Mouse (Mus musculus) ES-E14 (cell line): Measurements from ENCODE around the gene Hist1h2bl. TPM values are rescaled to one million over a fixed set of nuclear protein-coding genes. Genes with fewer than 3 reads are reported as not detected.
A peak's percentile ranks its signal among the peaks of the same experiment; 100 is the strongest.

Experiments
- DNase-seq: peaks from one replicate; pipeline ENCODE4 v3.0.0-alpha.2; 2013; ENCODE audit warnings: low read depth, low spot score
- H3K27ac ChIP-seq: 2 replicates; pipeline ENCODE4 v1.5.1; 2012; ENCODE audit warnings: low read depth, mild to moderate bottlenecking, low read length, moderate library complexity, mixed read lengths; ENCODE audit not compliant: poor library complexity, insufficient read depth, severe bottlenecking
- H3K36me3 ChIP-seq: 2 replicates; pipeline ENCODE4 v1.6.1; 2012; ENCODE audit warnings: mild to moderate bottlenecking, low read length, moderate library complexity, mixed read lengths; ENCODE audit not compliant: control insufficient read depth, poor library complexity, insufficient read depth, severe bottlenecking
- H3K4me1 ChIP-seq, 2 experiments: fragments of 150-350 bp in 1 of 2; sonication (generic) in 1 of 2; 2 replicates each; pipeline ENCODE4 v1.6.1; 2012; ENCODE audit warnings: low read length in 2 of 2, mild to moderate bottlenecking in 1 of 2, mixed read lengths in 1 of 2; ENCODE audit not compliant: control insufficient read depth in 2 of 2, insufficient read depth in 2 of 2, poor library complexity in 1 of 2
- H3K4me3 ChIP-seq, 2 experiments: fragments of 150-350 bp in 1 of 2; sonication (generic) in 1 of 2; 2 replicates each; pipeline ENCODE4 v1.5.1; 2012; ENCODE audit warnings: low read length in 2 of 2, low read depth in 1 of 2, mild to moderate bottlenecking in 1 of 2, mixed read lengths in 1 of 2; ENCODE audit not compliant: insufficient read depth in 1 of 2, poor library complexity in 1 of 2, severe bottlenecking in 1 of 2
- H3K9ac ChIP-seq: 2 replicates; pipeline ENCODE4 v1.6.1; 2012; ENCODE audit warnings: low read depth, mild to moderate bottlenecking, low read length, mixed read lengths; ENCODE audit not compliant: poor library complexity, insufficient read depth, severe bottlenecking
- H3K9me3 ChIP-seq: fragments of 150-350 bp; sonication (generic); 2 replicates; pipeline ENCODE4 v1.6.1; 2012; ENCODE audit warnings: low read depth, mild to moderate bottlenecking, low read length; ENCODE audit not compliant: control insufficient read depth, insufficient read depth
- CHD2 ChIP-seq: IDR thresholded peaks from 2 replicates; pipeline ENCODE4 v1.6.1; 2014; ENCODE audit warnings: mild to moderate bottlenecking, low read depth, low read length, inconsistent platforms
- HCFC1 ChIP-seq: IDR thresholded peaks from 2 replicates; pipeline ENCODE4 v1.6.1; 2012; ENCODE audit warnings: low read length, inconsistent platforms, borderline replicate concordance; ENCODE audit not compliant: insufficient read depth
- MAFK ChIP-seq: IDR thresholded peaks from 2 replicates; pipeline ENCODE4 v1.6.1; 2014; ENCODE audit warnings: mild to moderate bottlenecking, low read depth, low read length, inconsistent platforms; ENCODE audit not compliant: insufficient read depth
- ZC3H11A ChIP-seq: IDR thresholded peaks from 2 replicates; pipeline ENCODE4 v1.6.1; 2012; ENCODE audit warnings: low read depth, mild to moderate bottlenecking, inconsistent platforms, low read length, borderline replicate concordance
- ZNF384 ChIP-seq: IDR thresholded peaks from 2 replicates; pipeline ENCODE4 v1.6.1; 2012; ENCODE audit warnings: low read depth, low read length, inconsistent platforms
- in situ Hi-C, 2 experiments: fragments of 600-800 bp; cut with MboI; formaldehyde crosslinking; loops; one replicate each; pipeline ENCODE4 v1.15.1; 2025; ENCODE audit warnings: low sequenced_read_pairs in 2 of 2, inconsistent platforms in 1 of 2; ENCODE audit not compliant: unreplicated experiment in 2 of 2
- total RNA-seq: library from RNA; depleted of rRNA; stranded (reverse); fragments of 300-350 nt; gene quantifications from 2 replicates; pipeline ENCODE4 v1.2.3, GENCODE M21; 2012; rRNA removed

Gene Hist1h2bl
- total RNA-seq, 1 experiment, result 1,694 TPM

- Histone ChIP-seq H3K36me3 (no peaks in the 10 kb centered on the region), H3K9me3 (no peaks in the 10 kb centered on the region), H3K4me1 (peaks cover 0 to 4% of the 10 kb centered on the region in 2 experiments; a peak in 1 of 4 replicates), H3K4me3 (no peak overlapping the region), H3K9ac (no peak overlapping the region), H3K27ac (no peak overlapping the region)
- no peak for TF ChIP-seq CHD2
- peak; percentile 93 for TF ChIP-seq MAFK
- no peak for TF ChIP-seq ZNF384
- in situ Hi-C loops, result loop anchor here in 1 of 2 experiments (25.0 kb wide), 1 partner anchor 544 kb away; no protein-coding TSS in a partner anchor
- DNase-seq, result no peak
These were observed 9.3 kb downstream of the Hist1h2bl start for GRCm38 (mm10) chr13:21706669-21707068.

GRCm38 (mm10) chr13:21697811-21698210 is 18.1 kb downstream of the Hist1h2bl start, which contains the start of gene Olfr1359:
TSS of gene Olfr1359 (plus strand) at chr13:21698111.
- in situ Hi-C loops, result loop anchor here in 1 of 2 experiments (25.0 kb wide), 1 partner anchor 311 kb away; no protein-coding TSS in a partner anchor
- DNase-seq, result no peak
- H3K4me1 ChIP-seq, result no peaks in the 10 kb centered on the region

GRCm38 (mm10) chr13:21677305-21677704 is 38.6 kb downstream of the Hist1h2bl start, which contains the start of gene Olfr1360:
TSS of gene Olfr1360 (minus strand) at chr13:21677405.
- no peak for DNase-seq
- Histone ChIP-seq H3K4me3 (no peak within 1 kb of the TSS), H3K4me1 (no peaks in the 10 kb centered on the region), H3K9ac (no peak within 1 kb of the TSS), H3K27ac (no peak within 1 kb of the TSS), H3K9me3 (no peaks in the 10 kb centered on the region), H3K36me3 (no peaks in the 10 kb centered on the region)
- in situ Hi-C loops, result loop anchor here in 1 of 2 experiments (25.0 kb wide), 1 partner anchor 290 kb away; no protein-coding TSS in a partner anchor
- TF ChIP-seq ZC3H11A, result no peak
- no peak for TF ChIP-seq CHD2
- TF ChIP-seq ZNF384, result no peak
- TF ChIP-seq MAFK, result no peak
- TF ChIP-seq HCFC1, result no peak

More at GRCm38 (mm10) chr13:21697811-21698210, 18.1 kb downstream of the Hist1h2bl start, which contains the start of gene Olfr1359:
- H3K27ac ChIP-seq, result no peak within 1 kb of the TSS
- TF ChIP-seq CHD2, result no peak
- no peak for TF ChIP-seq MAFK
- TF ChIP-seq HCFC1, result no peak
- no peak for TF ChIP-seq ZNF384
- TF ChIP-seq ZC3H11A, result no peak
- no peaks in the 10 kb centered on the region for H3K9me3 ChIP-seq
- no peaks in the 10 kb centered on the region for H3K36me3 ChIP-seq
- no peak within 1 kb of the TSS for H3K9ac ChIP-seq
- no peak within 1 kb of the TSS for H3K4me3 ChIP-seq

Other genes with a start within 250 kb of the Hist1h2bl start
- gene Nkapl, start 247.6 kb downstream of the Hist1h2bl start, total RNA-seq, result 0.58 and 0.98 TPM in 2 replicates
- 0.31 and 0.79 TPM in 2 replicates for gene Zkscan4, start 237.2 kb downstream of the Hist1h2bl start, total RNA-seq
- not detected in 2 replicates for gene Gm10065, start 236.7 kb downstream of the Hist1h2bl start, total RNA-seq
- 0.11 and 0.31 TPM in 2 replicates for gene AK157302, start 220.9 kb downstream of the Hist1h2bl start, total RNA-seq
- 23.4 and 35.7 TPM in 2 replicates for gene Gm11273, start 214.7 kb downstream of the Hist1h2bl start, total RNA-seq
- 9.2 and 16.1 TPM in 2 replicates for gene Zkscan8, start 185.0 kb downstream of the Hist1h2bl start, total RNA-seq
- not detected in 2 replicates for gene Olfr1366, start 173.3 kb downstream of the Hist1h2bl start, total RNA-seq
- not detected in 2 replicates for gene Olfr1535, start 156.2 kb downstream of the Hist1h2bl start, total RNA-seq
- gene Olfr1364, start 134.4 kb downstream of the Hist1h2bl start, total RNA-seq, result not detected in 2 replicates
- gene Olfr1362, start 102.1 kb downstream of the Hist1h2bl start, total RNA-seq, result not detected in 2 replicates
- 0.13 TPM in 1 of 2 replicates, not detected in the other for gene Olfr11, start 73.6 kb downstream of the Hist1h2bl start, total RNA-seq
- not detected in 2 replicates for gene Olfr1361, start 52.8 kb downstream of the Hist1h2bl start, total RNA-seq
- gene Olfr1360, start 38.7 kb downstream of the Hist1h2bl start, total RNA-seq, result not detected in 2 replicates
- not detected in 2 replicates for gene Olfr1359, start 18.0 kb downstream of the Hist1h2bl start, total RNA-seq
- 1,685 and 2,304 TPM in 2 replicates for gene Hist1h2ai, start 279 bp upstream of the Hist1h2bl start, total RNA-seq
- gene Hist1h3h, start 1.5 kb upstream of the Hist1h2bl start, total RNA-seq, result 2,227 and 2,394 TPM in 2 replicates
- gene Hist1h2bm, start 5.9 kb upstream of the Hist1h2bl start, total RNA-seq, result 468 and 757 TPM in 2 replicates
- gene Hist1h4j, start 18.9 kb upstream of the Hist1h2bl start, total RNA-seq, result 158 and 260 TPM in 2 replicates
- 2,674 and 2,766 TPM in 2 replicates for gene Hist1h4k, start 34.4 kb upstream of the Hist1h2bl start, total RNA-seq
- gene Hist1h2ak, start 37.7 kb upstream of the Hist1h2bl start, total RNA-seq, result 1,029 and 1,218 TPM in 2 replicates
- 306 and 496 TPM in 2 replicates for gene Hist1h2bn, start 38.0 kb upstream of the Hist1h2bl start, total RNA-seq
- gene Hist1h1b, start 64.5 kb upstream of the Hist1h2bl start, total RNA-seq, result 619 and 849 TPM in 2 replicates
- 874 and 1,089 TPM in 2 replicates for gene Hist1h3i, start 67.2 kb upstream of the Hist1h2bl start, total RNA-seq
- gene Hist1h2an, start 71.1 kb upstream of the Hist1h2bl start, total RNA-seq, result 657 and 889 TPM in 2 replicates
- gene Hist1h2bp, start 71.3 kb upstream of the Hist1h2bl start, total RNA-seq, result 634 and 879 TPM in 2 replicates
- 1,775 and 2,433 TPM in 2 replicates for gene Hist1h2bq, start 94.1 kb upstream of the Hist1h2bl start, total RNA-seq
- 669 TPM in 1 of 2 replicates, not detected in the other for gene Hist1h2ao, start 94.3 kb upstream of the Hist1h2bl start, total RNA-seq
- 9.8 and 22.8 TPM in 2 replicates for gene Hist1h4m, start 95.6 kb upstream of the Hist1h2bl start, total RNA-seq
- gene Hist1h4n, start 116.1 kb upstream of the Hist1h2bl start, total RNA-seq, result 2,365 and 3,405 TPM in 2 replicates
- 3,404 and 3,578 TPM in 2 replicates for gene Hist1h2ap, start 117.4 kb upstream of the Hist1h2bl start, total RNA-seq
- 1,712 and 2,111 TPM in 2 replicates for gene Hist1h2br, start 117.6 kb upstream of the Hist1h2bl start, total RNA-seq
- gene Zfp184, start 229.0 kb upstream of the Hist1h2bl start, total RNA-seq, result 5.4 and 6.2 TPM in 2 replicates